Mouse (Mus musculus): ENCODE measurements at regions not wholly inside any gene's neighbourhood (a gene's known extent, or its start where the extent isn't known, plus 50 kb on each side); places are given as distances from the start of the nearest gene placed in this dataset.

DNA sequence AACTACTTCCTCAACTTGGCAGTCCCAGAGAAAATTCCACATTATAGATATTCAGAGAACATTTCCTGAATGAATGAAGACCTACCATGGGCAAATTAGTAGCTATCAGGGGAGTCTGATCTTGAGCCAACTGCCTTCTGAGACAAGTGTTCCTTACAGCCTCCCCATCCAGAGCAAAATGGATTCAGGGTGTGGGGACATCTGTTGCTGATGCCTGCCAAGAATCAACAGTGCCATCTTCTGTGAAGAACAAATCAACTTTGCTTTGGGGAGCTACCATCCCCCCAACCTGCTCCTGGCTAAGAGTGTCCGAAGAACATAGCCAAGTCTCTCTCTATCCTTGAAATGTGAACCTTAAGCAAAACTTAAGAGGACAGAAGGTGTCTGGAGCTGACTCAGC, 217.9 kb downstream of the Nedd1 start:
- DNase-seq (ENCODE audit: low read depth, low spot score): no peak

DNA sequence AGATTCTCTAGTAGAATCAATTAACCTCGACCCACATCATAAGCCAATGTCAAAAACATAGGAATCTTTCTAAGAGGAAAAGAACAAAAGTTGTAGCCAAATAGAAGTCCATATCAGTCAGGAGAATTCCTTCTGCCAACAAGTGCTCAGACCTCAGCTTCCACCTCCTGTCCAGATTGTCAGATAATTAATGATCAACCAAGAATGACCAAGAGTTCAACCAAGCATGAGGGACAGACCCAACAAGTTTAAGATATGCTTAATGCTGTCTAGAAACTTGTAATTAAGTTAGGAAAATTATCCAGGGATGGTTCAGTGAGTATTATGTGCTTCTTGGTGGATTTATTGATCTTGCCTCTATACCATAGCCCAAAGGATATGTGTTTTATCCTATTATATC, 238.6 kb downstream of the Nedd1 start:
- DNase-seq (ENCODE audit: low read depth, low spot score): no peak

DNA sequence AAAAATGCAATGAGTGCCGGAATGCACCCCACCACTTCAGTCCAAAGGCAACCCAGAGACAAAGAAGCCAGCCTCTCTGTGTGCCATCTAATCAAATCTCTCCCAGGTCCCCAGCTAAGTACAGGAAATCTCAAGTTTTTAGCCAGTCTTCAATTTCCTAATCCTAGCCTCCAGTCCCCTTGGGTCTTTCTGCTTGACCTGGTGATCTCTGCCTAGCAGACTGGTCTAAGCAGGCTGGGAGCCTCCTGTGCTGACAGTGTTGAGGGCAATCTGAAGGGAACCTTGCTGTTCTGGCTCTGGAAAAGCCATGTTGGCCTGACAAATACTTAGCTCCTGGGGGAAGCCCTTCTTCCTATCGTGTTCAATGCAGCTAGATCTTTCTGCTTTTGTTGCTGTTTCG, 248.9 kb downstream of the Nedd1 start:
- DNase-seq (ENCODE audit: low read depth, low spot score): no peak

DNA sequence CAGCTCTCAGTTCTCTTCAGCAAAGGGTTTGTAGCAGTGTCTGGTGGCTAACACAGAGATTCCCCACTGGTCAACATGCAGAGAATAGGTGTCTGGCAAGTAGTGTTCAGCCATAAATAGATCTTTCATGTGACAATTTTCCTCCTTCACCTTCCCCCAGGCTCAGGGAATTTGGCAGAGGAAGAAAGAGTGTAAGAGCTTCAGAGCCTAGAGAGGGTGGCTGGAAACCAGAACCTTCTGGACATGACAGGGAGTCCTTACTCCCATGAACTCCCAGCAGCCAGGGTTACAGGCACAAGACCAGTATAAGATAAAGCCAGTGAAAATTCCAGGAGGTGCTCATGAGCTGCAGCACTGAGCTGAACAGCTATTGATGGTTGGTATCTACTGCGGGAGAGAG, 251.1 kb downstream of the Nedd1 start:
- DNase-seq (ENCODE audit: low read depth, low spot score): no peak

DNA sequence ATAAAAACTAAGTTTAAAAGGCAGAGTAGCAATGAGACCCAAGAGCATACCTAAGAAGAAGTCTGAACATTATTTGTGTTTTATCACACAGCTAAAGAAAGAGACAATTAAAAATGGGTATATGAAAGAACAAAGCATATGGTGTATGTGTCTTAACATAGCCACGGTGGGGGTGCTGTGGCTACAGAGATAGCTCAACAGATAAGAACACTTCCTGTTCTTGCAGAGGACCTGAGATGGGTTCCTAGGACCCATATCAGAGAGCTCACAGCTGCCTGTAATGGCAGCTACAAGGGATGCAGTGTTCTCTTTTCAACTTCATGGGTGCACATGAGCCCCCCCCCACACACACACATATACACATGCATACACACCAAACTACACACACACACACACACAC, 267.0 kb downstream of the Nedd1 start:
- no peak for DNase-seq (ENCODE audit: low read depth, low spot score)

DNA sequence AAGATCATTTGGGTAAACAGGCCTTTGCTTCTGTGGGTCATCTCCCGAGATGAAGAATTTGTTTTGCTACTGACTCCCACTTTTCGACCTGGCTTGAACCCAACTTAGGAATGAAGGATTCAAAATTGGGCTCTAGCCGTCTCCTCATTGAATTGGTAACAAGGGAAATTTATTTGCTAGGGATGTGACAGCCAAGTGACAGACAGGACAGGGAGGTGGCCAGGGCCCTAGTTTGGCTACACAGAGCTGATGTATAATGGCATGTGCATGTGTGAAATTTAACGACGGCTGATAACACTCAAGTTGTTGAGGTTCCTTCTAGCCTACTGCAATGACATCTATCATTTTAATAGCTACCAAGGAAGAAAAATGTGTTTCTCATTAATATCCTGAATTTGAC, 268.7 kb downstream of the Nedd1 start:
- no peak for DNase-seq (ENCODE audit: low read depth, low spot score)

DNA sequence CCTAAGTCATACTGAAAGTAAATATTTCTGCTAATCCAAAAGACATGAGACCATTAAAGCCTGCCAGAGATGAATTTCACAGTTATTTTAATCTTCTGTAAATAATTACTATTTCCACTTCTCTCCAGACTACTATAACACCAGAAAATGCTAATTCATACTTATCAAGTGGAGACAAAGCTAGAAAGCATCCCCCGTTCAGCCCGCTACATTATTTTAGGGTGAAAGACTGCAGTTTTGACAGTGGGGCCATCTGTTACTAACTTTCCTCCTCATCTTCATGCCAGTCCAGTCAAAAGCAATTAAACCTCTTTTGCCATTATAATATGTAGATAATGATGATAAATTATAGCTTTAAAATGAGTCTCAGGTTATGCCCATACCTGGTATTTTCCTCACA, 276.3 kb downstream of the Nedd1 start:
- DNase-seq (ENCODE audit: low read depth, low spot score): no peak

DNA sequence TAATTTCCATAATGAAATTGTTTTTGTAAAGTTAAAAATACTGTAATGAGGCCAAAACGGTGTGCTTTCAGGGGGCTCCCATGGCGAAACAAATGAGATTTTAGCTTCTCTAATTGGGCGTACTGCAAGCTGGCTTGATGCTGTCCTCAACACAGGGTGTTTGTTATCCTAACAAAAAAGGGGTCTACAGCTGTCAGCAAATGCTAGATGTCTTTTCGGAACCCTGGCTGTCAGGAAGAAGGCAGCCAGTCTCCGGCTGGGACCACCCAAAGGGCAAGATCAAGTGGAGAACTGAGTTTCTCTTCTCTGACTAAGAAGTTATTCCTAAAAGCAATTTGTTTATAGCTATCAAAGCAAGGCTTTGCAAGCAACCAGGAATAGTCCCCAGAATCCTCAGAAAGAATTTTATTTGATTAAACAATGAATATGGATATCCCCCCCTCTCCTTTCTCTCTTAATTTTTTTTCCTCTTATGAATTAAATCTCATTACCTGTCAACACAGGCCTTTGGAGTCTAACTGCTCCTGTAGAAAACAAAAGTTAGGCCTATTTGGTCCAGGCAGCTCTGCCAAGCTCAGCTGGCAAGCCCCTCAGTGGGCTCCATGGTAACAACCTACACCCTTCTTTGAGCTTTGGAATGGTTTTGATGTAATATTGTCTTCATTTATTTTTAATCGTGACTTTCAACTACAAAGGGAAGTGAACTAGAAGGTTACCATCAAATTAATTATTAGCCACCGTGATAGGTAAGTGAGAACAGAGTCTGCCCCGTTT, 283.4 kb downstream of the Nedd1 start:
- DNase-seq (ENCODE audit: low read depth, low spot score): no peak

DNA sequence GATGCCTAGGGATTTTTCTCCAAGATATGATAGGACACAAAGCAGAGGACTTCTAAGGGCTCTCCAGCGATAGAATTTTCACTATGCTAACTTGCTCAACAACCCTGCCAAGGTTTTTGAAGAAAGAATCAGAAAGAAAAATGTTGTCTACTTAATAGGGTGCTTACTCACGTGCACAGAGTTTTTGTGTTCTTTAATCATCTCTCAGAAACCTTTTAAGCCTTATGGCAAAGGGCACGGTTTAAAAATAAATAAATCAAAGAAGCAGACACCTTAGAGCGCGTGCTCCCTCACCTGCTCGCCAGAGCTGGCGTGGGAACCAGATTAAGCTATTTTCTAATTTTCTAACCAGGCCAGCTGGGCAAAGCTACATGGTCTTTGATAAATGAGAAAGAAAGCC, 293.0 kb downstream of the Nedd1 start:
- DNase-seq (ENCODE audit: low read depth, low spot score): no peak

DNA sequence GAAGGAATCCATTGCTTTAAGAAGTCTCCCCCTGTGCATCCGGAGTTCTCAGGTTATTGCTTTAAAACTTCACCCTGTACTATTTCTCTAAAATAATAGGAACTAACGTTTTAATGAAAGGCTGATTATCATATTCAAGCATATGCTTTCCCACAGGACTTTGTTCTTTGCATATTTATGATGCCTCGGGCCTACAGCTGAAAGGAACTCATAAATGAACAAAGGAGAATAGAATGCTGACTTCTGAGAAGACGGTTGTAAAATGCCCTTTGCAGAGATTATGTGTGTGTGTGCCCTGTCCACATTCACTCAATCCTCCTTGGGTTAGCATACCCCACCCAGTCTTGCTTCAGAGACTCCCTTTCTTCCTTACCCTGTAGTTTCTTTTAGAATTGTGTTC, 294.2 kb downstream of the Nedd1 start:
- DNase-seq (ENCODE audit: low read depth, low spot score): no peak

DNA sequence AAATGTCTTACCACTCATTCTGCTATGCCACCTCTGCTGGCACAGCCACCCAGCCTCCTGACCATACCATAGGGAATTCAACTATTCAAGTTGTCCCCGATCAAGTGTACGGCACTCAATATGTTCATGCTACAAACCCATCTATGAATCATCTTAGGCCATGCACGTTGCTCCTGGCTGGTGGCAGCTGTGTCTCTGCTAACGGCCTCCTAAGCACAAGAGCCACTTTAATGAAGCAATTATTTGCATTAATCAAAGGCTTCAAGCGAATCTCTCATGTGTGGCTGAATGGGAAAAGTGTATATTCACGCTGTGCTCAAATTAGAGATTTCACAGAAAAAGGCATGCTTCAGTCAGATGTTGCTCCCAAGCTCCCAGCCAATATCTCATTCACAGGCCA, 295.8 kb downstream of the Nedd1 start:
- no peak for DNase-seq (ENCODE audit: low read depth, low spot score)

DNA sequence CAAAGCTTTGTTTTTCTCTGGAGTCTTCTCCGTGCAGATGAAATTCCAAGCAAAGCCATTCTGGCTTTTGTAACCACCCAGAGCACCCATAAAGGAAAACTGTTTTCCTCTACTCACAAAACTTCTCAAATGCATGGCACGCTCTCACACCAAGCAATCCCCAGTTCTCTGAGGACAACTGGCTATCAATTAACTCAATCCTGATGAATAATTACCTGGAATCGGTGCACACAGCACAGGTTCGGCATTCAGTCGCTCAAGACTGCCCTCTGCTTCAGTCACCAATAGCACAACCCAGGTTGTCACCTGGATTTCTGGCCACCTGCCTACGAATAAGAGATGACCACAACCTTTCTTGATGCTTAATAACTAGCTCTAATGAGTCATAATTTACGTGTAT, 309.5 kb downstream of the Nedd1 start:
- no peak for DNase-seq (ENCODE audit: low read depth, low spot score)

DNA sequence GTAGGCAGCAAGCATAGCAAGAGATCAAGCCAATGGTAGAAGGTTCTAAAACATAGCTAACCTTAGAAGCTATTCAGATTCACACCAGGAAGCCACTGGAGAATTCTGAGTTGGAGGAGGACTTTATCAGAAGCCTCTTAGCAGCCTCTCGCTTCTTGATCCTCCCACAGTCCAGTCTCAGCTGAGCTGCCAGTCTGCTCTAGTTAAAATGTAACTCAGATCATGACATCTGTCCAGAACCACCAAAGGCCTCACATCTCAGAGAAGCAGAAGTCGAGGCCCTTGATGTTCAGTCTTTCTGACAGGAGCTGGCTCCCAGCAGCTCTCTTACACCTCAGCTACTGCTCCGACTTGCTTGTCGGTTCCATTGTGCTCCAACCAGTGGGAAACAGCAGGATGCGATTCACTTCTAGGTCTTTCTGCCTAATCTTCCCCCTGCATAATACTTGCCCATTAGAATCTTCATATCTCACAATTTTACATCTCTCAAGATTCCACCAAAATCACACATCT, 311.4 kb downstream of the Nedd1 start:
- no peak for DNase-seq (ENCODE audit: low read depth, low spot score)

DNA sequence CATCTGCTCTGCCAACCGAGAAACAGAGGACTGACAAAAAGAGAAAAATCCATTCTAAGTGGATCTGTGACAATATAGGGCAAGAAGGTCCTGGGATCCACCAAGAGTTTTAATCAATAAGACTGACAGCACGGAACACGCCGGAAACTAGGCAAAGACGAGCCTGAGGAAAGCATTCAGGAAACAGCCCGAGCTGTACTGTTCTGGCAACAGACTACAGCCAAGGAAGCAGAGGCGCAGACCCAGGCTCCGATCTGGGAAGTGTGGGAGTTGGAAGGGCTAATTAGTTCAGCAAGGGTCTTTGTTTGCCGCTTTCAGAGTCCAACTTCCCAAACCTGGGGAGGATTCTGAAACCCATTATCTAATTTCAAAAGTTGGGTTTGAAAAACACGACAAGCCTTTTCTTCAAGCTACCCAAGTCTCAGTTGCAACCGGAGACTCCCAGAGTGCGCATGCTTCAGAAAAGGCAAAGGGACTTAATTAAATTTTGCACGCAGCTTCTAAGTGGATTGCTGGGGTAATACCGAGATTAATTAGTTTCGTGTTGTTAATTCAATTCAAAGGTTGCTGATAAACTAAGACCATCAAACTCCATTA, 317.4 kb downstream of the Nedd1 start:
- DNase-seq (ENCODE audit: low read depth, low spot score): no peak

DNA sequence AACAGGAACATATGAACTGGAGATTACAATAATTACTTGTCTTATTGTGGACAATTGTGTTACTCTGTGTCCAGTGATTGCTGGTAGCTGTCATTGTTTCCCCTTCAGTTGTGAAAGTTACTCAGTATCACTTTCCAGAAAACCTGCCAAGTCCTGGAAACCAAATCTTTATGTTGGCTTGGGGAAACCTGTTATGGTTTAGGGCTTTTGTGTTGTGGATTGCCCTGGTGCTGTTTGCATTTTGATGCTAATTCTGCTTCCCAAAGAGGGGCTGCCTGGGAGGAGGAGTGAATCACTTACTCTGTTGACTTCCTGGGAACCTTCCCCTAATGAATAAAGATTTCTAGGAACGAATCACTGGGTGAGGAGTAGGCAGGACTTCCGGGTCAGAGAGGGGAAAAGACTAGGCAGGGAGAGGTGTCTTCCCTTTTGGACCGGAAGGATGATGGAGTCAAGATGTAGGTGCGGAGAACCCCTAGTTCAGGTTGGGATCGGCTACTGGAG, 321.6 kb downstream of the Nedd1 start:
- no peak for DNase-seq (ENCODE audit: low read depth, low spot score)

DNA sequence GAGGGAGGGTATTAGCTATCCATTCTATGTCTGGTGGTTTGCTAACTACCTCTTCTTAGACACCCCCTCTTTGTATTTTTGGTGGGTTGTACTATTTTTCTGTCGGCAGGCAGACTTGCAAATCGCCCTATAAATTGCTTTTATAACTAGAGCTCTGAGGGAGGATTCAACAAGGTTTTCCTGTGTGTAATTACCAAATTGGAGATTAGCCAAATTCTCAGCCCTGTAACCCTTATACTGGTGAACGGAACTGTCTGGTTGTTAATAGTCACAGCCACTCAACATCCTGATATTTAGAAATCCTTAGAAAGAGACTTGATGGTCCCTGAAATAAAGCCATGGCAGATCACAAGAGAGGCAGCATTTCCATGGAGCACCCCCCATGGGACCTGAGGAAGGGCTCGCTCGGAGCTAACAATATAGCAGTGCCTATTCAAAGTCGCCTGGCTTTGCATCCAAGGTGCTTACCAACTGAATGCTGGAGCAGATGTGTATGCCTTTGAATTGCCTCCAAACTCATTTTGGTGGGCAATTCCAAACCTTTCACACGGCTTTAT, 333.0 kb downstream of the Nedd1 start:
- no peak for DNase-seq (ENCODE audit: low read depth, low spot score)

DNA sequence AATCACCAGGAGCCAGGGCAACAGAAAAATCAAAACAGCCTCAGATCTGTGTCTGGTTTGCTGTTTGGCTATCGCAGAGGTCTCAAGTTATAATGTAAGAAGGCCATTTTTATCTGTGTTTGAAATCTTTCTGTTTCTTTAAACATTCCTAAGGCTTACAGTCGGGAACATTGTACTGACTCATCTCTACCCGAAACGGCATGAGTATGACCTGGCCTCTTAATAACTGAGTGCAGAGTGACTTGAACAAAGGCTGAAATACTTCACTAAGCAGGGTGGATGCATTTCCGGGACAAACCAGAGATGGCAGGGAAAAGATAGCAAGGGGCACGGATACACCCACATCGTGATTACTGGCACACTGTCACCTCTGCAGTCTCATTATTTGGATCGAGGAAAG, 355.1 kb downstream of the Nedd1 start:
- DNase-seq (ENCODE audit: low read depth, low spot score): no peak

DNA sequence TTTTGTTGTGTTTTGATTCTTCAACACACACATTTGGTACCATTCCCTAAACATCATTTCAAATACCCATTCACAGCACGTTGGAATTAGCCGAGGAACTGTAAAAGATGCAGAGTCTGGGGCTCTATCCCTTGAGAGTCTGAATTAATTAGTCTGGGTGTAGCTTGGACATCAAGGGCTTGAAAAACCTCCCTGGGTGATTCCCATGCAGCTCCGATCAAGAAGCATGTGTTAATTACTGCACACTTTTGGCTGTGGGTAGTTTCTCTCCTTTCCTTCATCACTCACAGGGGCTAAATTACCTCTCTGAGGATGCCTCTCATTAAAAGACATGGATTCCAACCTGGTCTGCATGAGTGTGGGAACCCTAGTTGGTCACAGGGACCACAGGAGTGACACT, 365.5 kb downstream of the Nedd1 start:
- no peak for DNase-seq (ENCODE audit: low read depth, low spot score)

DNA sequence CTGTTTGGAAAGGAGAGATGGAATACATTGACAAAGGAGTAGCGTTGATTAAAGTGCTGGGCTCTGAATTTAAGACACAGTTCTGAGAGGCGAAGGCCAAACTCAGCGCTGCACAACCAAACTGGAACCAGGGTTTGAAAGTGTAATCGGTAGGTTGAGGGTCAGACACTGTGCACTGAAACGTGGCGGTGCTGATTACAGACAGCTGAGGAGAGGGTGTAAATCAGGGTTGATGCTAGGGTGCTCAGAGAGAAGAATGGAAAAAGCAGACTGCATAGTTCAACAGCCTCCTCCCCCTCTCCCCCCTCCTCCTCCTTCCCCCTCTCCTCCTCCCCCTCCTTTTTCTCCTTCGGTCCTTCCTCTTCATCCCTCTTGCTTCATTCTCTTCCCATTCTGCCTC, 373.2 kb downstream of the Nedd1 start:
- no peak for DNase-seq (ENCODE audit: low read depth, low spot score)

DNA sequence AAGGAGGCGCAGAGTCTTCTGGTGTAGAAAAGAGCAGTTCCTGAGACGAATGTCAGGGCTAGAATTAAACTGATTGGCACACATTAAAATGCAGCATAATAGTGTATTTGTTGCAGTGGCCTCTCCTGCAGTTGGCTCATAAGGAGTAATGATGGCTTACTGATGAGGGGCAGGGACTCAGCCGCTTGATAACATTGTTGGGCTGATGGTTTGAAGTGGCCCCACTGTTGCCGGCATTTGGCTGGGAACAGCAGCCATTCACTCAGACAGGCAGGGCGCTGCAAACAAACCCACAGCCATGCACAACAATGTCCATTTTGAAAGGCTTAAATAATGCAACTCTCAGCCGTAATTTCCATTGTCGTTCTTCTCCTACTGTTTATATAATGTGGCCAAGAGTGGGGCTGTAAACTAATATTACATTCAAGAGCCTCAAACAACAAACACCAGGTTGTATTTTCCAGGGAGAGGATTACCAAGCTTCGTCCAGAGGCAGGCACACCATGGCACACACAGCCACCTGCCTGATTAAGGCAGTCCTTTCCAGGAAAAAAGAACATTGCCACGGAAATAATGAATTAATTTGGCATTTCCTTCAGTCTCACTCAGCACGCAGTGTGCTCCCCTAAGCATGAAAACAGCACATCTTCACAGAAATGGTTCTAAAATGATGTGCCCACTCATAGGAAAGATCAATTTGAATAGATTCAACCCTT, 374.1 kb downstream of the Nedd1 start:
- DNase-seq (ENCODE audit: low read depth, low spot score): no peak

DNA sequence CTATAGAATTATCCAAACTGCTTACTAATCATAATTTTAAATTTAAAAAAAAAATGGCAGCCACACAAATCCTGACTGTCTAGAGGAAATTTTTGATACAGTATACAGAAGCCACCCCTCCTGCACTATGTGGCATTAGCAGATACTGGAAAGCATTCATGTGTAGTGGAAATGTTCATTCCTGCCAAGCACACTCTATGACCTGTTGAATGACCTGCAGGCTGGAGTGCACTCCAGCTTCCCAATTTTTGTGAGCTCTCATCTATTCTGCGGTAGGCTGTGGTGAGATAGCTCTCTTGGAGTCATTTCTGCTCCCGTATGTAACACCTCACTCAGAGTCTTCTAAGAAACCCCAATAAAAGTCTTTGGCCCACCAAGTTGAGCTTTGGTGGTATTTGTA, 382.5 kb downstream of the Nedd1 start:
- DNase-seq (ENCODE audit: low read depth, low spot score): no peak

DNA sequence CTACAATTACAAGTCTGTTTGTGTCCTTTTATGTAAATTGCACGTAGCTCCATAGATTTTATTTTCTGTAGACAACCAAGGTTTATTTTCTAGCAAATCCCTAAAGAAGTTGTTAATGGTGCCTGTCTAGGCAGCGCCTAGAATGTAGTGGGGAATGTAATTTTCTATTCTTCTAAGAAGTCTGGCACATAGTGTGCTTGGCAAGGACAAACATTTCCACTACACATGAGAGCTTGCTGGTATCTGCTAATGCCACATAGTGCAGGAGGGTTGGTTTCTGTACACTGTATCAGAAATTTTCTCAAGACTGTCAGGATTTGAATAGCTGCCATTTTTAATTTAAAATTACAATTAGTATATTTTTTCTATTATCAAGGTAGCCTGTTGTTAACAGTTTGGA, 385.3 kb downstream of the Nedd1 start:
- DNase-seq (ENCODE audit: low read depth, low spot score): no peak
